Mouse (Mus musculus): ENCODE data around the gene Rassf7. TPM values are rescaled to one million over a fixed set of nuclear protein-coding genes. Genes with fewer than 3 reads are reported as not detected.

The Rassf7 gene
- total and polyA plus RNA-seq, 2 experiments, result 21.6 to 49.1 TPM

DNA sequence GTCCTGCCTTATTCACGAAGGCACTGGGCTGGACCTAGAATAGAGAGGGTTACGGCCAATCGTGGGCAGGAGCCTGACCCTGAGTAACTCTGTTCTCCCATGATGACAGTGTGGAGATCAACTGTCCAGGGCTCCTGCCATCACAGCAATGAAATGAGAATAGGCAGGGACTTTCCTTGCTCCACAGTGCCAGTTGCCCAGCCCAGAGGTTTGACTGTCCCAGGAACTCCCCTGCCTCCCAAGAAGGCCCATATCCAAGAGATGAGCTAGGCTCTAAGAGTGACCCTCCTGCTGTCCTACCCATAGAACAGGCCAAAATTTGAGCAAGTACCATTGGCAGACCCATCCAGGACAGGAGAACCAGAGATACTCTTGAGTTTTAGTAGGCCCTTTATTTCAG is 26.9 kb upstream of the Rassf7 start:
- WGBS, result 94% methylated on average over 3 of the region's 3 CpGs
- H3K4me3 ChIP-seq (ENCODE audit: insufficient read depth, low read depth, low read length), result no peak overlapping the region
- peaks cover 5% of the 10 kb centered on the region; the same call in 1 of the 2 replicates for H3K4me1 ChIP-seq (ENCODE audit: control insufficient read depth, insufficient read depth, low read length)
- H3K36me3 ChIP-seq (ENCODE audit: control insufficient read depth, insufficient read depth, low read length), result peaks cover 10% of the 10 kb centered on the region
- H3K27ac ChIP-seq (replicated peaks; ENCODE audit: insufficient read depth, low read depth, low read length), result no peak overlapping the region
- no peaks in the 10 kb centered on the region for H3K79me2 ChIP-seq (ENCODE audit: control insufficient read depth, insufficient read depth, low read length)
- no peaks in the 10 kb centered on the region for H3K27me3 ChIP-seq (ENCODE audit: control insufficient read depth, insufficient read depth, low read length)
- no peak for DNase-seq (ENCODE audit: extremely low read depth, low read depth, low spot score)
- TF ChIP-seq CTCF (IDR thresholded peaks at IDR 0.05; ENCODE audit: low read depth, low read length) (no peak), POLR2A (IDR thresholded peaks at IDR 0.05; ENCODE audit: extremely low read depth, insufficient read depth, low read length) (no peak)
- no peak overlapping the region for H3K9ac ChIP-seq (ENCODE audit: low read depth, low read length)

DNA sequence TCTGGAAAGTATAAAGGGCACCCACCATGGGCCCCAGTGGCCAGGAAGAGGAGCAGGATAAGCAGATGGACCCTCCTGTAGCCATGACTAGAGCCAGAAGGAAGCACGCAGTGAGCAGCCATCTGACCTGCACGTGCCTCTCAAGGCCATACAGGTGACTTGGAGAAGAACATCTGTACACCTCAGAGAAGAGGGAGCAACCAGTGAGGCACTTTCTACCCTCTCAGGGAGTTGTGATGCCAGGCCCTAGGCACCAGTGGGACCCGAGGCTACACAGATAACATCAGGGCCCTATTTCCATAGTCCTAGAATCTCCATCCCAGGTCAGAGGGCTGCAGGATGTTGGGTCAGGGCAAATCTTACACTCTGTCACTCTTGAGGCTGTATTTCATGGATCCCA is 25.4 kb upstream of the Rassf7 start:
- 91% methylated on average over 3 of the region's 3 CpGs for WGBS
- no peak for DNase-seq (ENCODE audit: extremely low read depth, low read depth, low spot score)
- Histone ChIP-seq H3K27ac (replicated peaks; ENCODE audit: insufficient read depth, low read depth, low read length) (no peak overlapping the region), H3K4me3 (ENCODE audit: insufficient read depth, low read depth, low read length) (no peak overlapping the region), H3K9ac (ENCODE audit: low read depth, low read length) (no peak overlapping the region), H3K36me3 (ENCODE audit: control insufficient read depth, insufficient read depth, low read length) (peaks cover 10% of the 10 kb centered on the region), H3K79me2 (ENCODE audit: control insufficient read depth, insufficient read depth, low read length) (no peaks in the 10 kb centered on the region), H3K27me3 (ENCODE audit: control insufficient read depth, insufficient read depth, low read length) (no peaks in the 10 kb centered on the region), H3K4me1 (ENCODE audit: control insufficient read depth, insufficient read depth, low read length) (peaks cover 9% of the 10 kb centered on the region; the same call in 1 of the 2 replicates)
- no peak for TF ChIP-seq CTCF (IDR thresholded peaks at IDR 0.05; ENCODE audit: low read depth, low read length)
- TF ChIP-seq POLR2A (IDR thresholded peaks at IDR 0.05; ENCODE audit: extremely low read depth, insufficient read depth, low read length), result no peak

GRCm38 (mm10) chr7:141191036-141191435 is 24.6 kb upstream of the Rassf7 start:
- H3K4me1 ChIP-seq (ENCODE audit: control insufficient read depth, insufficient read depth, low read length), result peaks cover 9% of the 10 kb centered on the region; the same call in 1 of the 2 replicates
- no peak overlapping the region; the same call in 1 of the 2 replicates for H3K27ac ChIP-seq (replicated peaks; ENCODE audit: insufficient read depth, low read depth, low read length)
- no peak overlapping the region for H3K4me3 ChIP-seq (ENCODE audit: insufficient read depth, low read depth, low read length)
- TF ChIP-seq CTCF (IDR thresholded peaks at IDR 0.05; ENCODE audit: low read depth, low read length), result no peak
- no peak for TF ChIP-seq POLR2A (IDR thresholded peaks at IDR 0.05; ENCODE audit: extremely low read depth, insufficient read depth, low read length)
- H3K9ac ChIP-seq (ENCODE audit: low read depth, low read length), result no peak overlapping the region
- 85% methylated on average over 14 of the region's 14 CpGs for WGBS
- no peak for DNase-seq (ENCODE audit: extremely low read depth, low read depth, low spot score)
- H3K36me3 ChIP-seq (ENCODE audit: control insufficient read depth, insufficient read depth, low read length), result peaks cover 10% of the 10 kb centered on the region
- no peaks in the 10 kb centered on the region for H3K79me2 ChIP-seq (ENCODE audit: control insufficient read depth, insufficient read depth, low read length)
- no peaks in the 10 kb centered on the region for H3K27me3 ChIP-seq (ENCODE audit: control insufficient read depth, insufficient read depth, low read length)

GRCm38 (mm10) chr7:141191796-141192685 is 23.6 kb upstream of the Rassf7 start:
- Histone ChIP-seq H3K9ac (ENCODE audit: low read depth, low read length) (no peak overlapping the region), H3K4me1 (ENCODE audit: control insufficient read depth, insufficient read depth, low read length) (peaks cover 9% of the 10 kb centered on the region; the same call in 1 of the 2 replicates), H3K27me3 (ENCODE audit: control insufficient read depth, insufficient read depth, low read length) (no peaks in the 10 kb centered on the region), H3K27ac (replicated peaks; ENCODE audit: insufficient read depth, low read depth, low read length) (no peak overlapping the region), H3K4me3 (ENCODE audit: insufficient read depth, low read depth, low read length) (no peak overlapping the region), H3K36me3 (ENCODE audit: control insufficient read depth, insufficient read depth, low read length) (peaks cover 10% of the 10 kb centered on the region), H3K79me2 (ENCODE audit: control insufficient read depth, insufficient read depth, low read length) (no peaks in the 10 kb centered on the region)
- no peak for TF ChIP-seq POLR2A (IDR thresholded peaks at IDR 0.05; ENCODE audit: extremely low read depth, insufficient read depth, low read length)
- no peak for TF ChIP-seq CTCF (IDR thresholded peaks at IDR 0.05; ENCODE audit: low read depth, low read length)
- WGBS, result 91% methylated on average over 24 of the region's 24 CpGs
- DNase-seq (ENCODE audit: extremely low read depth, low read depth, low spot score), result no peak

DNA sequence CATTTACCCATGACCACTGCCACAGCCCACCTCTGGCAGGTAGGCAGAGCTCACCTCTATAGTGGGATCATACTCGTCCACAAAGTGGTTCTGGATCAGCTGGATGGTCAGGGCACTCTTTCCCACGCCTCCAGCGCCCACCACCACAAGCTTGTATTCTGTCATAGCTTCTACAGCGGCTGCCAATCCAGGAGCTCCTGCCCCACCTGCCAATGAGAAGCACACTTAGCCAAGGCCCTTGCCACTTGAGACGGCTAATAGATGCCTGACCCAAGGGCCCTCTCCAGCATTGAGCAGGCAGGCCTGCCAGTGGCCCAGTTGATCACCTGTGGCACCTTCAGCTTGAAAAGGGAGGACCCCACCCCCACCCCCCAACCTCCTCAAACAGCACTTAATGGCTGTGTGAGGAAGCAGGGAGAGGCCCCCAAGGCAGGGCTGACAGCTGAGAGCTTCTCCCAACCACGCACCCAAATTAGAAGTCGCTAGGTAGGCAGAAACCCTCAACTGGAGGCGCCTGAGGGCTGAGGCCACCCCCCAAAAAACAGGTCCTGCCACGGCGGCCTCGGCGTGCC is 22.8 kb upstream of the Rassf7 start:
- no peaks in the 10 kb centered on the region for H3K79me2 ChIP-seq (ENCODE audit: control insufficient read depth, insufficient read depth, low read length)
- peaks cover 10% of the 10 kb centered on the region for H3K36me3 ChIP-seq (ENCODE audit: control insufficient read depth, insufficient read depth, low read length)
- peaks cover 9% of the 10 kb centered on the region; the same call in 1 of the 2 replicates for H3K4me1 ChIP-seq (ENCODE audit: control insufficient read depth, insufficient read depth, low read length)
- peak overlapping the region; percentile 86 for H3K9ac ChIP-seq (ENCODE audit: low read depth, low read length)
- H3K4me3 ChIP-seq (ENCODE audit: insufficient read depth, low read depth, low read length), result peak overlapping the region; percentile 86
- no peak for DNase-seq (ENCODE audit: extremely low read depth, low read depth, low spot score)
- peak overlapping the region; percentile 86 for H3K27ac ChIP-seq (replicated peaks; ENCODE audit: insufficient read depth, low read depth, low read length)
- H3K27me3 ChIP-seq (ENCODE audit: control insufficient read depth, insufficient read depth, low read length), result no peaks in the 10 kb centered on the region
- TF ChIP-seq CTCF (IDR thresholded peaks at IDR 0.05; ENCODE audit: low read depth, low read length) (no peak), POLR2A (IDR thresholded peaks at IDR 0.05; ENCODE audit: extremely low read depth, insufficient read depth, low read length) (no peak)
- WGBS, result 28% methylated on average over 12 of the region's 12 CpGs

All from liver, adult 2 months (tissue).